Mouse (Mus musculus) olfactory bulb, adult 2 months (tissue): ENCODE results near the gene Itgb5.

ENCODE experiments used
- CTCF ChIP-seq: fragments of 200-500 bp; IDR thresholded peaks from 2 replicates; pipeline ENCODE4 v1.5.1; 2012; ENCODE audit warnings: low read depth, mild to moderate bottlenecking, low read length, moderate library complexity; ENCODE audit not compliant: insufficient read depth
- POLR2A ChIP-seq: fragments of 200-500 bp; IDR thresholded peaks from 2 replicates; pipeline ENCODE4 v1.6.1; 2012; ENCODE audit warnings: mild to moderate bottlenecking, low read depth, low read length, moderate library complexity; ENCODE audit not compliant: insufficient read depth

- TF ChIP-seq CTCF (no peak), POLR2A (no peak)
Measured at GRCm38 (mm10) chr16:33989106-33989505, 159.6 kb downstream of the Itgb5 start.
